Mouse (Mus musculus) kidney, postnatal 25 days (tissue): ENCODE data around the gene Neurl1a.

Source experiments
- DNase-seq, 2 experiments: peaks; one replicate each; pipeline ENCODE4 v3.0.0; 2021; ENCODE audit warnings: mixed read lengths in 2 of 2

Gene Neurl1a

GRCm38 (mm10) chr19:47250931-47251330, 72.3 kb downstream of the Neurl1a start:
- DNase-seq: no peak

GRCm38 (mm10) chr19:47253053-47253628, 74.5 kb downstream of the Neurl1a start:
- DNase-seq: no peak

- DNase-seq: no peak
Measured at GRCm38 (mm10) chr19:47255036-47255435, 76.4 kb downstream of the Neurl1a start.

- no peak for DNase-seq
Measured at GRCm38 (mm10) chr19:47255919-47256318, 77.3 kb downstream of the Neurl1a start.

GRCm38 (mm10) chr19:47259581-47259980, 81.0 kb downstream of the Neurl1a start:
- peak in 1 of 2 experiments; percentile 60 for DNase-seq

GRCm38 (mm10) chr19:47261196-47261595, 82.6 kb downstream of the Neurl1a start:
- no peak for DNase-seq

- no peak for DNase-seq
Measured at GRCm38 (mm10) chr19:47263621-47264020, 85.0 kb downstream of the Neurl1a start.

GRCm38 (mm10) chr19:47264322-47265092, 85.9 kb downstream of the Neurl1a start:
- DNase-seq: peak; percentile 77 to 87

GRCm38 (mm10) chr19:47266070-47266801, 87.6 kb downstream of the Neurl1a start:
- DNase-seq: no peak

GRCm38 (mm10) chr19:47267066-47267465, 88.4 kb downstream of the Neurl1a start:
- DNase-seq: no peak

GRCm38 (mm10) chr19:47269729-47270128, 91.1 kb downstream of the Neurl1a start:
- peak in 1 of 2 experiments; percentile 42 for DNase-seq

- no peak for DNase-seq
Measured at GRCm38 (mm10) chr19:47270520-47270919, 91.9 kb downstream of the Neurl1a start.

- DNase-seq: peak; percentile 62 to 68
Measured at GRCm38 (mm10) chr19:47276730-47277129, 98.1 kb downstream of the Neurl1a start.

- peak; percentile 38 to 68 for DNase-seq
Measured at GRCm38 (mm10) chr19:47279372-47279771, 100.8 kb downstream of the Neurl1a start.

- peak; percentile 68 to 81 for DNase-seq
Measured at GRCm38 (mm10) chr19:47279788-47280532, 101.3 kb downstream of the Neurl1a start.

- peak; percentile 40 to 73 for DNase-seq
Measured at GRCm38 (mm10) chr19:47280894-47281293, 102.3 kb downstream of the Neurl1a start.

GRCm38 (mm10) chr19:47282050-47282454, 103.4 kb downstream of the Neurl1a start:
- DNase-seq: peak; percentile 23 to 50

GRCm38 (mm10) chr19:47282688-47283215, 104.1 kb downstream of the Neurl1a start:
- no peak for DNase-seq

- DNase-seq: no peak
Measured at GRCm38 (mm10) chr19:47285581-47285980, 107.0 kb downstream of the Neurl1a start.

- DNase-seq: no peak
Measured at GRCm38 (mm10) chr19:47286886-47287450, 108.3 kb downstream of the Neurl1a start.

- peak; percentile 58 for DNase-seq
Measured at GRCm38 (mm10) chr19:47291307-47292080, 112.9 kb downstream of the Neurl1a start.
